Mouse (Mus musculus) MEL (cell line): ENCODE measurements at regions not wholly inside any gene's neighbourhood (a gene's known extent, or its start where the extent isn't known, plus 50 kb on each side); places are given as distances from the start of the nearest gene placed in this dataset.

Experiments used
- DNase-seq: peaks from one replicate; pipeline ENCODE4 v3.0.0; 2011; ENCODE audit warnings: low read depth, low spot score
- H3K27ac ChIP-seq: 2 replicates; pipeline ENCODE4 v1.5.1; 2012; ENCODE audit warnings: low read depth, mild to moderate bottlenecking, control low read depth, low read length, moderate library complexity; ENCODE audit not compliant: control insufficient read depth
- H3K27me3 ChIP-seq, 2 experiments: fragments of 150-350 bp in 1 of 2; sonication (generic) in 1 of 2; 2 replicates each; pipeline ENCODE4 v1.6.1; 2012; ENCODE audit warnings: low read length in 2 of 2, mild to moderate bottlenecking in 2 of 2, improper control_type of control experiment in 1 of 2, moderate library complexity in 1 of 2; ENCODE audit not compliant: insufficient read depth in 2 of 2, control insufficient read depth in 1 of 2
- H3K36me3 ChIP-seq, 2 experiments: 2 replicates each; pipeline ENCODE4 v1.6.1; 2012 to 2014; ENCODE audit warnings: low read length in 2 of 2, improper control_type of control experiment in 1 of 2, inconsistent platforms in 1 of 2, mild to moderate bottlenecking in 1 of 2; ENCODE audit not compliant: insufficient read depth in 2 of 2, control insufficient read depth in 1 of 2
- H3K4me1 ChIP-seq, 2 experiments: fragments of 150-350 bp in 1 of 2; sonication (generic) in 1 of 2; 2 replicates each; pipeline ENCODE4 v1.6.1; 2012; ENCODE audit warnings: low read length in 2 of 2, improper control_type of control experiment in 1 of 2, mild to moderate bottlenecking in 1 of 2; ENCODE audit not compliant: insufficient read depth in 2 of 2, control insufficient read depth in 1 of 2
- H3K4me3 ChIP-seq, 2 experiments: fragments of 150-350 bp in 1 of 2; sonication (generic) in 1 of 2; 2 replicates each; pipeline ENCODE4 v1.5.1; 2012; ENCODE audit warnings: low read depth in 2 of 2, low read length in 2 of 2, mild to moderate bottlenecking in 2 of 2, moderate library complexity in 2 of 2, control low read depth in 1 of 2, improper control_type of control experiment in 1 of 2; ENCODE audit not compliant: control insufficient read depth in 1 of 2, insufficient read depth in 1 of 2
- H3K79me2 ChIP-seq: 2 replicates; pipeline ENCODE4 v1.6.1; 2012; ENCODE audit warnings: mild to moderate bottlenecking, low read length, moderate library complexity; ENCODE audit not compliant: control insufficient read depth, poor library complexity, insufficient read depth
- H3K9ac ChIP-seq: 2 replicates; pipeline ENCODE4 v1.6.1; 2012; ENCODE audit warnings: low read depth, mild to moderate bottlenecking, control low read depth, low read length, moderate library complexity; ENCODE audit not compliant: control insufficient read depth, poor library complexity, severe bottlenecking
- H3K9me3 ChIP-seq: fragments of 150-350 bp; sonication (generic); replicated peaks from 2 replicates; pipeline ENCODE4 v1.6.1; 2012; ENCODE audit warnings: mild to moderate bottlenecking, low read length, improper control_type of control experiment, moderate library complexity; ENCODE audit not compliant: insufficient read depth
- BHLHE40 ChIP-seq: IDR thresholded peaks from 2 replicates; pipeline ENCODE4 v1.6.1; 2012; ENCODE audit warnings: low read depth, mild to moderate bottlenecking, inconsistent platforms, low read length, improper control_type of control experiment, borderline replicate concordance
- CHD1 ChIP-seq: IDR thresholded peaks from 2 replicates; pipeline ENCODE4 v1.6.1; 2012; ENCODE audit warnings: low read depth, mild to moderate bottlenecking, inconsistent platforms, low read length, improper control_type of control experiment
- CHD2 ChIP-seq: IDR thresholded peaks from 2 replicates; pipeline ENCODE4 v1.6.1; 2011; ENCODE audit warnings: low read length, improper control_type of control experiment
- ELF1 ChIP-seq: IDR thresholded peaks from 2 replicates; pipeline ENCODE4 v1.6.1; 2014; ENCODE audit warnings: low read depth, mild to moderate bottlenecking, inconsistent platforms, low read length, improper control_type of control experiment, moderate library complexity
- EP300 ChIP-seq, 2 experiments: IDR thresholded peaks; 2 replicates each; pipeline ENCODE4 v1.6.1; 2011; ENCODE audit warnings: improper control_type of control experiment in 2 of 2, low read length in 2 of 2, low read depth in 1 of 2, mild to moderate bottlenecking in 1 of 2
- GATA1 ChIP-seq: IDR thresholded peaks from 2 replicates; pipeline ENCODE4 v1.6.1; 2011; ENCODE audit warnings: low read depth, low read length, improper control_type of control experiment
- HCFC1 ChIP-seq: IDR thresholded peaks from 2 replicates; pipeline ENCODE4 v1.6.1; 2012; ENCODE audit warnings: low read depth, mild to moderate bottlenecking, inconsistent platforms, low read length, improper control_type of control experiment, moderate library complexity
- JUND ChIP-seq: IDR thresholded peaks from 2 replicates; pipeline ENCODE4 v1.6.1; 2011; ENCODE audit warnings: low read depth, mild to moderate bottlenecking, improper control_type of control experiment, low read length
- MAFK ChIP-seq: IDR thresholded peaks from 2 replicates; pipeline ENCODE4 v1.6.1; 2011; ENCODE audit warnings: low read depth, mild to moderate bottlenecking, low read length, improper control_type of control experiment, borderline replicate concordance
- MAZ ChIP-seq: IDR thresholded peaks from 2 replicates; pipeline ENCODE4 v1.6.1; 2012; ENCODE audit warnings: low read depth, mild to moderate bottlenecking, inconsistent platforms, low read length, improper control_type of control experiment
- MEF2A ChIP-seq: IDR thresholded peaks from 2 replicates; pipeline ENCODE4 v1.6.1; 2014; ENCODE audit warnings: low read depth, mild to moderate bottlenecking, inconsistent platforms, low read length, improper control_type of control experiment; ENCODE audit not compliant: poor library complexity, insufficient replicate concordance, severe bottlenecking; ENCODE audit errors: extremely low read depth
- MXI1 ChIP-seq: IDR thresholded peaks from 2 replicates; pipeline ENCODE4 v1.6.1; 2011; ENCODE audit warnings: mild to moderate bottlenecking, low read depth, low read length, improper control_type of control experiment
- MYB ChIP-seq: IDR thresholded peaks from 2 replicates; pipeline ENCODE4 v1.6.1; 2011; ENCODE audit warnings: mild to moderate bottlenecking, low read depth, low read length, improper control_type of control experiment
- MYC ChIP-seq: IDR thresholded peaks from 2 replicates; pipeline ENCODE4 v1.6.1; 2011; ENCODE audit warnings: low read depth, mild to moderate bottlenecking, low read length, improper control_type of control experiment, moderate library complexity
- POLR2A ChIP-seq, 2 experiments: IDR thresholded peaks; 2 replicates each; pipeline ENCODE4 v1.6.1; 2011 to 2012; ENCODE audit warnings: low read length in 2 of 2, mild to moderate bottlenecking in 2 of 2, control low read depth in 1 of 2, improper control_type of control experiment in 1 of 2, low read depth in 1 of 2, moderate library complexity in 1 of 2; ENCODE audit not compliant: control insufficient read depth in 1 of 2, insufficient read depth in 1 of 2, poor library complexity in 1 of 2
- POLR2AphosphoS5 ChIP-seq: IDR thresholded peaks from 2 replicates; pipeline ENCODE4 v1.6.1; 2012; ENCODE audit warnings: low read depth, borderline replicate concordance, mild to moderate bottlenecking, inconsistent platforms, low read length, moderate library complexity, mixed read lengths
- RCOR1 ChIP-seq: IDR thresholded peaks from 2 replicates; pipeline ENCODE4 v1.6.1; 2012; ENCODE audit warnings: low read depth, mild to moderate bottlenecking, inconsistent platforms, low read length, improper control_type of control experiment
- SIN3A ChIP-seq: IDR thresholded peaks from 2 replicates; pipeline ENCODE4 v1.6.1; 2012; ENCODE audit warnings: low read length, improper control_type of control experiment, inconsistent platforms
- ZC3H11A ChIP-seq: IDR thresholded peaks from 2 replicates; pipeline ENCODE4 v1.6.1; 2012; ENCODE audit warnings: low read depth, mild to moderate bottlenecking, inconsistent platforms, low read length, improper control_type of control experiment
- ZMIZ1 ChIP-seq: IDR thresholded peaks from 2 replicates; pipeline ENCODE4 v1.6.1; 2012; ENCODE audit warnings: low read depth, mild to moderate bottlenecking, inconsistent platforms, low read length, improper control_type of control experiment, moderate library complexity

DNA sequence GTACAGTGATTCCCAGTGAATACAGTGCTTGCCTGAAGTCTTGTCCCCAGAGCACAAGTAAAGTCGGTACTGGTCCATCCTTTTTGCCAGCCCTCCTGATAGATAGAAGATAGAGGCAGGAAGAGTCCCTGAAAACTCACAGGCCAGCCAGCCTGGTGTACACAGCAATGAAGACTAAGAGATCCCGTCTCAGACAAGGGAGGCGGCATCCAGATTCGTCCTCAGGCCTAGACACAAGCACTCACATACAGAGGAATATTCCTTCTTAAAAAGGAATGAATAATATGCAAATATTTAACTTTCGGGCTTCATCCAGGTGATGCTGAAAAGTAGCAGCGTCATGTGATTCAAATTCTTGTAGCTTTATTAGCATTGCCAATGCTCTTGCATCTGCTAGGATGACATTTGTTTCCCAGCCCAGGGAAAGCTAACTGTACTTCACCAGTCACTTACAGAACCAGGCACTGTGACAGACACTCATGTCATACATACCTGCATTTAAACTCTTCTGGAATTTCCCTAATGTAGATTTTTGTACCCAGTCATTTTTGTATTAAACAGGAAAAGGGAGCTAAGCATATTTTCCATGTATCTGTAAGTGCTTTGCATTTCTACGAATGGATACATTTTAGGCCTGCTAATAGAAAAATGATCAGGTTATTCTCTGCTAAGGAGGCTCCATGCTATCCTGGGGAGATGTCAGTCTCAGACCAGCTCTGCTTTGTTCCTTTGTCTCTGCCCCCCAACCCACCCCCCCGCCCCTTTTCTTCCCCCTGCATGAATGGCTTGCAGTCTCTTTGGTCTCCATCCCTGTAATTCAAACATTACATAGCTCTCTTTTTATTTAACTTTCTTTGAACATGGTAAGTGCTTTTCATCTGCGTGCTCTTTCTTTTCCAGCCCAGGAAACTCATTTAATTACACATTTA is 162.5 kb upstream of the Gm9747 start:
- H3K9ac ChIP-seq = no peak overlapping the region
- DNase-seq = no peak
- H3K27me3 ChIP-seq = no peaks in the 10 kb centered on the region
- no peak overlapping the region for H3K4me3 ChIP-seq
- H3K27ac ChIP-seq = no peak overlapping the region
- no peaks in the 10 kb centered on the region for H3K36me3 ChIP-seq
- H3K4me1 ChIP-seq = no peaks in the 10 kb centered on the region
- H3K9me3 ChIP-seq = no peaks in the 10 kb centered on the region
- no peak for TF ChIP-seq BHLHE40
- TF ChIP-seq EP300 (IDR thresholded peaks at IDR 0.05; ENCODE audit: low read depth in 1 of 2, low read length in 2 of 2) = no peak
- no peak for TF ChIP-seq POLR2AphosphoS5
- no peak for TF ChIP-seq ZC3H11A
- no peaks in the 10 kb centered on the region for H3K79me2 ChIP-seq

DNA sequence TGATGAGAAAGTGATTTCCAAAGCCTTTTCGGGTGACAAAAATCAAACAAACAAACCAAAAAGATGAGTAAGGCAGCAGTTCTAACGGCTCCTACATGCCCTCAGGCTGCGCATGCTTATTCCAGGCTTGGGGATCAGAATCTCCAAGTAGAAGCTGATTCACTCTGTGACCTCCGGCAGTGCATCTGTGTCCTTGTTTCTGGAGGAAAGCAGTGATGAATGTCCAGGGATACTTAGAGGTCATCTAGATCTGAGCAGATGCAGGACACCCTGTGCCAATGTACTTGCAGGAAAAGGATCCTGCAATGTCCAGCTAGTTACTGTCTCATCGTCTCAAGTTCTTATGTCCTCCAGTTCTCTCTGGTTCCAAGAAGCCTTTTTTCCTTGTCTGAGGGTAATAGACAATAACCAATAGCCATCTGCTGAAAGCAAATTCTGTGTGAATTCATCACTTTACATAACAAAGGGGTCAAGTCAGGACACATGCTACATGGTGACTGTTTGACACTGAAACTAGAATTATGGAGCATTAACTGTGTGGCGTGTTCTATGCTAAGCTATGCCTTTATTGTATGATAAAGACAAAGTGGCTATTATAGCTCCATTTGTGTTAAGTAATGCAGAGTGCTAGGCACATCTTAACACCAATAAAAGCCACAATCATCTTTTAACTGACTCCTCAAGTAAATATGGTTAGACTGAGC is 143.6 kb upstream of the Gm9747 start:
- TF ChIP-seq MYC (no peak), JUND (no peak), POLR2A (IDR thresholded peaks at IDR 0.05; ENCODE audit: control insufficient read depth in 1 of 2, insufficient read depth in 1 of 2, low read depth in 1 of 2, low read length in 2 of 2, poor library complexity in 1 of 2) (no peak)
- Histone ChIP-seq H3K4me1 (no peaks in the 10 kb centered on the region), H3K27ac (no peak overlapping the region), H3K79me2 (no peaks in the 10 kb centered on the region), H3K4me3 (no peak overlapping the region), H3K9me3 (no peaks in the 10 kb centered on the region), H3K27me3 (no peaks in the 10 kb centered on the region), H3K9ac (no peak overlapping the region), H3K36me3 (no peaks in the 10 kb centered on the region)
- DNase-seq = no peak

DNA sequence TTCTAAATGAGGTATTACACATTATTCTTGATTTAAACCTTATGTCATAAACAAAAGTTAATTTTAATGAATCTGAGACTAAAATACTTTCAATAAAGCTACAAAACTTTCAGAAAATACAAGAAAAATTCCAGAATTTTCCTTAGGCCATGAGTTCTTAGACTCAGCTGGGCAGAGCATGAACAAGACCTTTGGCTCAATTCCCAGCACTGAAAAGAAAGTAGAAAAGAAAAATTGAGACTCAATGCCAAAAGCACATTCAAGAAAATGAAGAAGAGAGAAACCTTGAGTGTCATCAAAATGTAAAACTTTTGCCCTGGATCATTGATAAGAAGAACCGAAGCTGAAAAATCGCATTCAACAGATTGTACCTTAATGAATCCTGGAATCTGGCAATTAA is 137.8 kb upstream of the Gm9747 start:
- no peaks in the 10 kb centered on the region for H3K9me3 ChIP-seq
- DNase-seq = no peak
- H3K27ac ChIP-seq = no peak overlapping the region
- H3K27me3 ChIP-seq = no peaks in the 10 kb centered on the region
- H3K4me3 ChIP-seq = no peak overlapping the region
- TF ChIP-seq MYB (no peak), HCFC1 (no peak), EP300 (IDR thresholded peaks at IDR 0.05; ENCODE audit: low read depth in 1 of 2, low read length in 2 of 2) (no peak), CHD2 (no peak), MAZ (no peak), ZMIZ1 (no peak), SIN3A (no peak), MYC (no peak), BHLHE40 (no peak), ELF1 (no peak), GATA1 (no peak), JUND (no peak), CHD1 (no peak), MEF2A (no peak), MAFK (no peak), RCOR1 (no peak), MXI1 (no peak)
- no peak overlapping the region for H3K9ac ChIP-seq
- no peaks in the 10 kb centered on the region for H3K79me2 ChIP-seq
- no peaks in the 10 kb centered on the region for H3K36me3 ChIP-seq
- no peaks in the 10 kb centered on the region for H3K4me1 ChIP-seq
